Mouse (Mus musculus) Muller cell, postnatal 12 days (primary cell): ENCODE results near the gene Kbtbd12.
A peak's percentile ranks its signal among the peaks of the same experiment; 100 is the strongest.

ENCODE experiments used
- DNase-seq: peaks from one replicate; pipeline ENCODE4 v3.0.0-alpha.2; 2015; ENCODE audit errors: inconsistent ontology term

Gene Kbtbd12

DNA sequence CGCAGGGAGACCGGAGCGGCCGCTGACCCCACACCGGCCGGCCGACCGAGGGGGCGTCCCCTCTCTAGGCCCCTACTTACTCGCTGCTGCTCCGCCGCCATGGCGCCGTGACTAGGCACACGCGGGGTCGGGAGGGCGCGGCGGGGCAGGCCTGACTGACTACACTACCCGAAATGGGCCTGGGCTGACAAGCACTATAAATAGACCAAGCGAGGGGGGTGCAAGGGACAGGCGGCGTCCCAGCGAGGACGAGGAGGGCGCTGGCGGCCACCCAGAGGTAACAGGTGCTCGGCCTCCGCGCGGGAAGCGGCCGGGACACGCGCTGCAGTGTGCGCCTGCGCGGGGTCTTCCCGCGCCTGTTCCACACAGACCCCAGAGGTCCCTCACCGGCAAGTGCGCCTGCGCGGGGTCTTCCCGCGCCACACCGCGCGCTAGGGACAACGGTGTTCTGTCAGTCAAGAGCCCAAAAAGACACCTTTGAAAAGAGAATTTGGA, 10.4 kb downstream of the Kbtbd12 start:
- DNase-seq, result peak; percentile 72

DNA sequence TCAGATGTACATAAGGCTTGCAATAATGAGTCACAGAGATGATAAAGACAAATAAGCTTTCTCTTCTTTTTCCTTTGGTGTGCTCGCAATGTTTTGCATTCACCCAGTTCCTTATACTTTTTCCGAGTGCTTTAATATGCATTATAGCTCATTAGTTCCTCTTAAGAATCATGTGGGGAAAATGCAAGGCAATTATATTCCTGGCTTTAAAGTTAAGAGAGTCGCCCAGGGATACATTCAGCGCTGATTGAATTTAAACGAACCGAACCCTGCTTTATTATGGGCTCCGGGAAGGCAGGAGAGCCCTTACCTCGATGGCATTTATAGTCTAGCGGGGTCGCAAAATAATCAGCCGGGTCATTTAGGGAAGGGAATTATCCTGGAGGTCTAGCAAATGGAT, 10.8 kb downstream of the Kbtbd12 start:
- DNase-seq, result no peak

DNA sequence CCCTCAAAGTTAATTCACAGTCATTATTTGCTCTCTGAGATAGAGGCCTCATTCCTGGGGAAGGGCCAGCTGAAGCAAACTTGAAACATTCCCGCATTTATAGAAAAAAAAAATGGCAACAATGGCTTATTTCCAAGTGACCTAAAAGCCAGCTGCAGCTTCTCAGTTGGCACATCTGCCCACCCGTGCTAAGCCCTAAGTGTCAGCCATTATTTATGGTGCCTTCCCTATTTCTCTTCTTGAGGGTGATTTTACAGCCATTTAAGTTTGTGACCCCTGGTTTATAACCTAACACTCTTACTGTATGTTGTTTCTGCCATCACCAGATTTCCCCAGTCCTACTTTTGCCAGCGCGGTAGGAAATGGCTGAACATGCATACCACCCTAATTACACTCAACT, 11.3 kb downstream of the Kbtbd12 start:
- no peak for DNase-seq

DNA sequence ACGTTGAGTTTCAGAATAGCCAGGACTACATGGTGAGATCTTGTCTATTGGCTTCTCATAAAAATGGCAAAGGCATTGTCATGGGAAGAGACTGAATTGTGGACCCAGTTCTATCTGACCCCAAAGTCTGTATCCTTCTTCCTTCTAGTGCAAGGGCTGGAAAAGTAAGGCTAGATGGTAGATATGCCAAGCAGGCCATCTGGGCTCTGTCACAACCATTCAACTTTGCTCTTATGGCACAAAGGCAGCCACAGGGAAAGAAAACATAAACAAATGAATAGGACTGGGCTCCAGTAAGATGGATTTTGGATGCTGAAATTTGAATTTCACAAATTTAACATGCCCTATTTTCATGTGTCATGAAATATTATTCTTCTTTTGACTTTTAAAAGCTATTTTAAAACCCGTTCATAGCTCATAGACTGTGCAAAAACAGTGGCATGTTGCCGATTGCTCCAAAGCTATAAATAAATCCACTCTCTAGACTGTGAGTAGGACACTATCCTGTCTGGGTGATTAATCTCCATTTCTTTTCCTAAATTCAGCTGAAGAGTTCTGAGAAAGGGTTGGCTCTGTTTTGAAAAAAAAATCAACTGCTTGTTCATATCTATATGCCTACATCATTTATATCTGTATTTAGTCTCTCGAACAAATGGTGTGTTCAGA, 15.8 kb downstream of the Kbtbd12 start:
- DNase-seq, result no peak

DNA sequence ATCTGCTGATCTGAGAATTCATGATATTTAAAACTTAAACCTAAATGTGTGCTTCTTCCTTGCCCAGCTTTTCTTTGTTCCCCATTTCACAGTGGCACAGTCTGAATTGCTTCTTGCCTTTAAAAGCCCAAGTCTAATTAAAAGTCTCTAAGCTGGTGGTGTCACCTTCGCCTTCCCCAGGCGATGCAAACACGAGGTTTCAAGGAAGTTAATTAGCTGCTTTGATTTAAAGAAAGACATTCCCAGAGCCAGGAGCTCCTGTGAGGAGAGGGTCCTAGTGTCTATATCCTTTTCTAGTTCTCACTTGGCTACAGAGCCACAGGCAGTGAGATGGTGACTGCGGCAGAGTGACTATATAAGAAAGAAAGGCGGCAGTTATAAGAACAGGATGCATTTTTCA, 18.2 kb downstream of the Kbtbd12 start:
- DNase-seq, result no peak

DNA sequence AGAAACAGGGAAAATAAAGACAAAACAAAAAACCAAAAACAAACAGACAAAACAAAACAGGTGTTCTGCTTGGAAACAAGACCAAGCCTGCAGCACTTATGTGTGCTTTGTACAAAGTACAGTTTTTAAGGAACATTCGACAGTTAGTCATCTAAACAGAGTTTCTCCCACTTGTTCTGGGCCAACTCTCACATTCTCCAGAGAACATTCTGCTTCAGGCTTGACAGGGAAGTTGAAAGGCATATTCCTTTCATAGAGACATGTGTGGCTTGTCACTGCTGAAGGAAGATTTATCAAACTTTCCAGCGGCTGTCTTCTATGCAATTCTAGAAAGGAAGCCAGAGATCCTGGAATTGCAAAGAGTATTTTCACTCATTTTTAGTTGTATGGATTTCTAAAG, 22.4 kb downstream of the Kbtbd12 start:
- no peak for DNase-seq

DNA sequence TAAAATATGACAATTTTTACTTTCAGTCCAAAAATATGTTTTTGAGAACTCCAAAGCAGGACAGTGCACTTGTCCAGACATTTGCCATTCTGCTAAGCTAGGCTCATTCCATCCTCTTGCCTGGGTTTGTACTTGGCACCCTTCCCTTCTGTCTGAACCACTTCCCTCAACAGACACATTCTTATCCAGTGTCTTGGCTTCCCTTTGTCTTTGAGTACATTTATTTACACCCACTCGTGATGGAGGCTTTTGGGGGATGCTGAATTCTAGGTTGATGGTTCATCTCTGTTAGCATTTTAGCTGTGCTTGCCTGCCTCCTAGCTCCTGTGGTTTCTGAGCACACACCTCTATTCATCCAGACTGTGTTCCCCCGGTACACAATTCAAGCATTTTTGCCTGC, 31.3 kb downstream of the Kbtbd12 start:
- DNase-seq, result peak; percentile 87

DNA sequence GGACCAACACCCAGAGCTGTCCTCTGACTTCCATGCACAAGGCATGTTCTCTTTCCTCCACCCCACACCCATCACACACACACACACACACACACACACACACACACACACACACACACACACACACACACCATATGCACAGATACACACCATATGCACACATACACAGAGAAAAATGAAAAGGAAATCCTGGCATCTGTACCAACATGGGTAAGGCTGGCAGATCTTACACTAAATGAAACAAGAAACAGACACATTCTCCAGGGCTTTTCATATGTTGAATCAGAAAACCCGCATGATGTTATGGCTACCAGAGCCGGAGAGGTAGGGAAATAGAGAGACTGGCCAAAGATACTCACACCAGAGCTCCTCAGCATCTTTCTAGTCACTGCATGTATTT, 32.0 kb downstream of the Kbtbd12 start:
- no peak for DNase-seq

DNA sequence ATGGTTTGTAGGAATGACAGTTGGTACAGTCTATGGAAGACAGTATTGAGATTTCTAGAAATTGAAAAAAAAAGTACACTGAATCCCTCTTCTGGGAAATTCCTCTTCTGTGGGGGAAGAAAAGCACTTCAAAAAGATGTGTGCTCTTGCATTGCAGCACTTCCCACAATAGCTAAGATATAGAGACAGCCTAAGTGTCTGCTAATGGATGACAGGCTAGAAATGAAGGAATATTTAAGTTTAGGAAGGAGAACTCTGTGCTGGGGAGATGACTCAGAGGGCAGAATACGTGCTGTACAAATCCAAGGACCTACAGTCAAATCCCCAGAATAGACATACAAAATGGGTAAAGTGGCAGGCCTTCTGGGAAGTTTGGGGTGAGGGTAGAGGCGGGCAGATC, 32.5 kb downstream of the Kbtbd12 start:
- DNase-seq, result no peak

DNA sequence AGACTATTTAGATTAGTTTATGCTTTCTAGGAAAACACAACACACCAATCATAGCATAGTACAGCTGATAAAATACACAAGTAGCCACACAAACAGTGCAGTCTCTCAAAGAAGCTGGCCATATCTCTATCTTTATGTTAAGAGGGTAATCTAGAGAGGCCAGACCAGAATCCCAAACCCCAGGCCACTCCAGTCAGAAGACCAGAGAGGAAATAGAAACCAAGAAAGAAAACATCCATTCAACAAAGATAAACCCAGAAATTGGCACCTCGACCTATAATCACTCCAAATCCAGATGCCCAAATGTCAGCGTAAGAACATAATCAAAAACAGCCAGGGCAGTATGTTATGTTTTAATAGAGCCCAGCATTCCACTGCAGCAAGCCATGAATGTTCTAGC, 41.6 kb downstream of the Kbtbd12 start:
- no peak for DNase-seq

DNA sequence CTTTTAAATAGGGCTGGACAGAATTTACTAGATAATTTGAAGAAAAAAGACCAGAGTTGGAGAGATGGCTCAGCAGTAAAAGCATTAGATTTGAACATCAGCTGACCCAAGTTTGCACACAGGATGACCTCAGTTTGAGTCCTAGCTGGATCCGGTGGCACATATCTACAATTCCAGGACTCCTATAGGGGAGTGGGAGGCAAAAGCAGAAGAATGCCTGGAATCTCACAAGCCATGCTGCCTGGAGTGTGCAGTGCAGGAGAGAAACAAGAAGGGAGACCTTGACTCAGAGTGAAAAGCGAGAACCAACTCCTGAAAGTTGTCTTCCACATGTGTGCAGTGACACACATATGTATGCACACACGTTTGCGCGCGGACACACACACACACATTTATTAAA, 45.4 kb downstream of the Kbtbd12 start:
- peak; percentile 63 for DNase-seq

DNA sequence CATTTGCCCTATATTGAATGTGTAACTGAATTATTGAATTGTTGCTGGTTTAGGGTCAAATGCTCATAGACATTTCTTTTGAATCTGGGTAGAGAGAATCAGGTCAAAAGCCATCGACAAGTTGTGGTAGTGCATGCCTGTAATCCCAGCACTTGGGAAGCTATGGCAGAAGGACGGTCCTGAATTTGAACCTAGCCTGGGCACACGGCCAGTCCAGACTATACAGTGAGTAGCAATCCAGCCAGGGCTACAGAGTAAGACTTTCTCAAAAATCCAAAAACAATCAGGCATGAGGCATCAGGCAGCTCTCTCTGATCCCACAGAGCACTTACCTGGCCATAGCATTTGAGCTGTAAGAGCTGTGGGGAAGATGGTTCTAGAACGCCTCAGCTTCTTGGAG, 47.5 kb downstream of the Kbtbd12 start:
- no peak for DNase-seq

DNA sequence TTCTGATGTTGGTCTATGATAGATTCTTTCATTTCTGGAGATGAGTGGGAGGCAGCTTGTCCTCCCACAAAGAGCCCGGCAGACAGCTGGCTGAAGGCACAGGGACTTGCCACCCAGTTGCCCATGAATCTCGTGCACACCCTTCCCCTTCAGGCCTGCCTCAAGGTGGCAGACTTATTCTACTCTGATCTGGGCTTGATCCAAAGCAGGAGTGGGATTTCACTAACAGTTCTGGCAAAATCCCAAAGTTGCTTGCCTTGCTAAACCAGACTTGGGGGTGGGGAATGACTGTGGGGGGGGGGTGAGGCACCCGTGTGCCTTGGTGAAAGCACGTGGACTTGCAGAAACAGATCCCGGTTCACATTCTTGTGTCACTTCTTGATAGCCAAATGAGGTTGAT, 48.2 kb downstream of the Kbtbd12 start:
- peak; percentile 56 for DNase-seq

DNA sequence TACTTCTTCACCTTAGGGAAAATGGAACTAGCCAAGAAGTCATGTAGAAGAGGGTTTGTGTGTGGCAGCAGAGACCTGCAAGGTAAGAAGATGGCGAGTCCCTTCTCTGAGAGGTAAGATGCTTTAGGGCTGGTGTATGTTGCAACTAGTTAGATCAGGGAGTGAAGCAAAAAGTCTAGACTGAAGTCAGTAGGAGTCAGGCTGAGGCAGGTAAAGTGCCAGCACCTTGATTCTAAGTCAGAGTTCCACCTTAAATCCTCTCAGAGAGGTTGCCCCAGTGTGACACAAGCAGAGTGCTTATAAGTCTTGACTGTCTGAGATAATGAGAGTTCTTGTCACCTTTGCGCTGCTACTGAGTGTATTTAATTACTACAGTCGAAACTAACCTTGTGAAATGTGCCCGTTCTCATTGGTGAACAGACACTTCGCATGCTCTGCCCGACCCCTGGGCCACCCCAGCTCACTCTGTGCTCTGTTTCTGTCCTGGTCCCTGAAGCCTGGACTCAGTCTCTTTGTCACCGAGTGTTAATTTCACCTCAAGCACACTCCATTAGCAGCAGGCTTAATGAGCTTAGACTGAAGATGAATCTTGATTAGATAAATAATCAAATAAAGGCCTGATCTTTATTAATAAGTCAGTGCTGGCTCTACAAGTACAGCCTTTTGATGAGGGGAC, 49.0 kb downstream of the Kbtbd12 start:
- no peak for DNase-seq

DNA sequence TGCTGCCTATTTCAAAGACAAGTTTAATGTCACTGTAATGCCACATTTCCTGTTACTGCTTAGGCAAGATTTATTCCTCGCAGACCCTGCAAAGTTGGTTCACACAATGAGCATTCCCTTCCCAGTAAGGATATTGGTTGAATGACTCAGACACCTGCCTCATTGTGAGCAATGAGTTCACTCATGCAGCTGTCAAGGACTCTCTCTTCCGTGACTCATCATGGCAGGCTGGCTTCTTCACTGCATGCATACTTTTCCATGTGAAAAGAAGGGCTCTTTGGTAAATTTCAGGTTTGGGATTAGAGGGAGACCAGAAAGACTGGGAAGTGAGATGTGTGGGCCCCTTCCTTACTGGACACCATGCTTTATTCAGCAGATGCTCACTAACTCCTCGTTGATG, 50.7 kb downstream of the Kbtbd12 start:
- peak; percentile 65 for DNase-seq

DNA sequence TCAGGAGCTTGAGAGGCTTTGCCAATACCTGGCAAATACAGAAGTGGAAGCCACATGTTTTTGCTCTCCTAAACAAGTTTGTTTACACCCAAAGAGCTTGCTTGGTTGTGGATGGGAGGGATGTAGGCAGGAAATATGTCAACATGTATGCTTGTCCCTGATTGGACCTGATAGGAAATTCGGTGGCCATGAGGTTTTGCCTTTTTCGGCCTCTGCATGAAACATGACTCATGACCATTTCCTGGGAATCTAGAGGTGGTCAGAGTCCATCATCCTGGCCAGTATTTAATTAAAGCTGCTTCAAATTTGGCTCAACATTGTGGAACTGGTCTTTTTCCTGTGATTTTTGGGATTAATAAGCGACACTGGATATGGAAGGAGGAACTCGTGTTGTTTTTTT, 53.8 kb downstream of the Kbtbd12 start:
- DNase-seq, result no peak

DNA sequence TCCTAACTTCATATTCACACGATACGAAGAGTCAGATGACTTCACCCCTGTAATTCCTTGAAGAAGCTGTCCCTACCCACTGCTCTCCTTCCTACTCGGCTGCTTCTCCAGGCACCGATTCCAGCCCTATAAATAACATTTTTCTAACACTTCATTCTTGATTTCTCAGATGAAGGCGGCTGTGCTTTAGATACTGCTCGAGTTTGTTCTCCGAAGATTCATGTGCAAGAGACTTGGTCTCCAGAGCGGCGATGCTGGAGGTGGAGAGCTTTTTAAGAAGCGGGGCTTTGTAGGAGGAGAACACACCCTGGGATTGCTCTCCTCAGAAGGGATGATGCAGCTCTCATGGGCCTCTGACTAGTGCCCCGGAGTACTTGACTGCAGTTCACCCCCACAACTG, 61.3 kb downstream of the Kbtbd12 start:
- DNase-seq, result no peak

DNA sequence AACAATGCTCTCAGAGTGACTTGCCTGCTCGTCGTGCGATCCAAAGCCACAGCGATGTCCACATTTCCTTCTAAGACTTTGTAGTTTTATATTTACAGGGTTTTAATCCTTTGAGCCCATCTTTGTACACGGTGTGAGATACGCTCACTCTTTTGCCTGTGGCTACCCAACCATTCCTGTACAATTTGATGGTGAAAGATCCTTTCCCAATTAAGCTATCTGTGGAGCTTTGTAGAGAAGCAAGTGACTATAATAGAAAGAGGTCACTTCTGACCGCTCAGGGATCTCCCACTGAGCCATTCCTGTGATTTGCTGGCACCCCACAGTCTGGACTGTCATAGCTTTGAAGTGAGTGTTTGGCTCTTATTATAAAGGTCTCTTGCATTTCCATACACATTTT, 71.1 kb downstream of the Kbtbd12 start:
- DNase-seq, result peak; percentile 81

DNA sequence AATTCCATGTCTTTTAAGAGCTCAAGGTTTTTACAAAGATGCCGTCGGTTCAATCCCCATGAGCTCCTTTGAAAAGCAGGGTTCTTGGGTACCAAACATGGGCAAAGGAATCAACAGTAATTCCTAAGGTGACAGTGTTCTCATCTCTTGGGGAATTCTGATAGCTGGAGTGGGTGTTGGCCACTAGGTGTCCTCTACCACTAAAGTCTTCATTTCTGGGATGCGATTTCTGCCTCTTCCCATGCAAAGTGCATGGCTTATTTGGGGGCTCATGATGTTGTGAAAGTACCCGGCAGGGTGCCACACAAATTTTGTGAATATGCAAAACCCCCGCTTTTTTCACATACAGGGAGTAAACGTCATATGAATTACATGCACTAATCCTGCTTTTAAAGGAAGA, 72.7 kb downstream of the Kbtbd12 start:
- no peak for DNase-seq

DNA sequence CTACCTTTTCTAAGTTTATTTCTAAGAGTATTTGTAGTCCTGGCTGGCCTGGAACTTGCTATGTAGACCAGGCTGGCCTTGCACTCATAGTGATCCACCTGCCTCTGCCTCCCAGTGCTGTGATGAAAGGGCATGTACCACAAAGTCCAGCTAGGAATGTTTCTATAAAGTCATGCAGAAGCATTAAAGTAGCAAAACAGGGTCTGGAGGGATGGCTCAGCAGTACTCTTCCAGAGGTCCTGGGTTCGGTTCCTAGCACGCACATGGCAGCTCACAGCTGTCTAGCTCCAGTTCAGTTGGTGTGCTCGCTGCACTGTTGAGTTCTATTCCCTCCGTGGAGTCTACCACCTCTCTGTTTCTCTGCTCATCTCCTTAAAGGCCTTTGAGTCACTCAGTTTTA, 77.6 kb downstream of the Kbtbd12 start:
- DNase-seq, result no peak

DNA sequence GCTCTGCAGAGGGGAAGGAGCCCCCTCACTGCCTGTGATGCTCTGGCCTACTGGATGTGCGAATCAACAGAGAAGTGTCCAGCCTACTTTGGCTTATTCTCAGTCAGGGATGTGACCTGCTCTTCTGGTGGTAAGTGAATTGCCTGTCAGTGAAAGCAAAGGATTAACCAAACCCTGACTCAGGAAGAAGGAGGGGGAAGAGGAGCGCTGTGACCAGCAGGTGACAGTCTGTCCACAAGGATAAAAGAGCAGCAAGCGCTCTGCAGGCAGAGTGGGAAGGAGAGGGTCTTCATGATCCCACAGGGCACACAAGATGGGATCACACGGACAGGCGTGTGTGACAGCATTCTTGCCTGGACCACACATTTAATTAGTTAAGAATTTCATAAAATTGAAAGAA, 78.1 kb downstream of the Kbtbd12 start:
- no peak for DNase-seq

DNA sequence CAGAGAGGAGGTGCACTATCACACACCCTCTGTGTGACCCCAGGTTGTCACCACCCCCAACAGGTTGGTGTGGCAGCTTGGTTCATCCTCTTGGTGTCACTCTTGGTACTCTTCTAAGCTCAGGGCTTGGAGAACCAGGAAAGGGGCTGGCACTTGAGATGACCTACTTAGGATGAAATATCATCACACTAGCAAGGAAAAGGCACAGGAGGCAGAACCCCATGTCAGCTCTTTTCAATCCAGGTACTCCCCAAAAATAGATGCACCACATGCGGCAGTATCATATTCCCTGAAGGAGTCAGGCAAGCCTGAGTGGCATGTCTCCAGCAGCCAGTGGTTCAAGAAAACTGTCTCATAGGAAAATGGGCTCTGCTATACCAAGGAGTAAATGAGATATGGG, 79.7 kb downstream of the Kbtbd12 start:
- DNase-seq, result peak; percentile 37

DNA sequence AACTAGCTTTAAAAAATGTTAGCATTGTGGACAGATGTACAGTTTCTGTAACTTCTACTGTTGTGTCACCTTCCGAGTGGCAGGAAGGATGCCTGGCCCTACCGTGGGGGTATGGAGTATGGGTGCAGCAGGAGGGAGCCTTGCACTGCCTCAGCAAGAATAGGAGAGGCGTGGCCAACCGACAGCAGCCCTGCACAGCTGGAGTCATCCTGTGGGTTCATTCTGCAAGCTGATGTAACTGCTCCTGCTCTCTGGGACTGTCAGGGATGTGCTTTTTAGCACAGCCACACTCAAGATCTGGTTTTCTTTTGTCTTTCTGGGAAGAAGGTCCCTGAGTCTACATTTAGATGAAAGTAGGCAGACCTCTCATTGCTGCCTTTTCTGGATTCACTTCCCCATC, 80.2 kb downstream of the Kbtbd12 start:
- DNase-seq, result no peak

DNA sequence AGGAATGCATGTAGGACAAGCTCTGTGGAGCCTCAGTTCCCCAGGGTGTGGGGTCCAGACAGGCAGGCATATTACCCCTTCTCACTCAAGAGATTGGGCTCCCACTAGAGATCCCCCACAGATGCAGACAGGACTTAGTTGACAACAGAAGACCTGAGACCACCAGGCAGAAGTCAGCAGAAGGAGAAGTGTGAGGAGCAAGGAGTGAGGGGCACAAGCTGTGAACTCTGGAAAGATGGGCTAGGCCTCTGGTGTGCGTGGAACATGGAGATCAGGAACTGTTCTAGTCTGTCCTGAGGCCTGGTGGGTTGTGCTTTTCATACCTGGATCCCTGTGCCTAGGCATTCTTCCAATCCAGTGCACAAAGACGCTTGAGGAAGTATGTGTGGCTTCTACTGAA, 87.8 kb downstream of the Kbtbd12 start:
- no peak for DNase-seq
